Comparison of ENCODE assay signal across 8 mouse cellular contexts in the genomic region with DNA sequence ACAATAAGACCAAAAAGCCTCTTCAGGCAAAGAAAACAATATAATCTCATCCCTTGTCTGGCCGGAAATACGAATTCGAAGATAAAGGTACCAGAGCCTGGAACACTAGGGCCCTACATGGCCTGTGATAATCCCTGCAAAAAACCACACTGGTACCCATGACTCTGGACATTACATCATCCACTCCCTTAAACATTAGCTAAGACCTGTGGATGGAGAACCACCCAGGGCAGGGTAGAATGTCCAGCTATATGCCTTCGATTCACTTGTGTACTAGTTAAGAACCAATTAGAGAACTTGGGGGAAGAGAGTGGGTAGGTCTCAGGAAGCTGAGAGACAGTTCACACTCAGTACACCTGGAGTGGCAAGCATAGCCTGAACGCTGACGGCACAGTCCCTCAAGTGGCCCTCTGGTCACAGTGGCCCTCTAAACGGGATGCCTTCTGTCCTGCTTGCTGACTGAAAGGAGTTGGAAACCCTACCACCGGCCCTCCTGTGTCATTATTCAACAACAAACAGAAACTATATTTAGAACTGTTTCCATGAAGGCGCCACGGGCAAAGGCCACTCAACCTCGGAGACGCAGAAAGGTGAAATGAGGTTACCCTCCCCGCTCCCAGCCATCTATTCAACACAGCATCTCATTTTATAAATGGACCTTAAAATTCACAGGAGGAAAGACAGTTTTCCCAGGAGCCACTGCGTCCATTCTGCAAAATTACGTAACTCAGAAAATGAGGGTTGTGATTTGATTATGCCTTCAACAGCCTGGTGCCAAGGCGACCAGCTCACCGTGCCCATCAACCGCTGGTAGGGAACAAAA.
DNase-seq lines count a peak whose midpoint lies in the region; ATAC-seq and TF ChIP-seq lines count a peak whose summit lies in the region.

No protein-coding gene starts in this region.

- no peak overlapping the region for H3K4me2 ChIP-seq in forebrain, embryonic 11.5 days (ENCODE audit: low read depth, low read length, severe bottlenecking)

- no peaks in the 10 kb centered on the region for H3K9me3 ChIP-seq in forebrain, embryonic 11.5 days (ENCODE audit: control insufficient read depth, low read length)

- TF ChIP-seq POLR2A in testis, adult 2 months (IDR thresholded peaks at IDR 0.05; ENCODE audit: control insufficient read depth, low read depth, low read length), result no peak

- no peak overlapping the region for H3K9ac ChIP-seq in forebrain, embryonic 11.5 days (ENCODE audit: low read length)

- peak; percentile 48 for DNase-seq in cerebellum, adult 9-10 months
- no peak for DNase-seq in cerebellum, postnatal 4 days (ENCODE audit: low spot score in 2 of 2)
- no peak for DNase-seq in testis, postnatal 14 days (ENCODE audit: low spot score)
- peak; percentile 6 for DNase-seq in layer of hippocampus, adult 9-10 months (ENCODE audit: low spot score)
- DNase-seq in forebrain, embryonic 11.5 days (ENCODE audit: low spot score), result no peak
- DNase-seq in testis, postnatal 10 days (ENCODE audit: low spot score), result no peak

- no peaks in the 10 kb centered on the region for H3K27me3 ChIP-seq in testis, adult 2 months (ENCODE audit: control insufficient read depth, insufficient read depth, low read length)
- H3K27me3 ChIP-seq in forebrain, embryonic 11.5 days (ENCODE audit: control insufficient read depth, insufficient read depth, low read length), result no peaks in the 10 kb centered on the region

- TF ChIP-seq CTCF in testis, adult 2 months (IDR thresholded peaks at IDR 0.05; ENCODE audit: control insufficient read depth, insufficient read depth, insufficient replicate concordance, low read depth, low read length), result no peak

- 91% methylated on average over 18 of the region's 18 CpGs for WGBS in forebrain, embryonic 11.5 days

- peak overlapping the region; percentile 25 for H3K27ac ChIP-seq in testis, adult 2 months (ENCODE audit: control insufficient read depth, insufficient read depth, low read depth, low read length)
- H3K27ac ChIP-seq in forebrain, embryonic 11.5 days (ENCODE audit: low read depth, low read length), result no peak overlapping the region

- H3K4me1 ChIP-seq in testis, adult 2 months (ENCODE audit: control insufficient read depth, insufficient read depth, low read length), result no peaks in the 10 kb centered on the region
- peaks cover 3% of the 10 kb centered on the region; the same call in 1 of the 2 replicates for H3K4me1 ChIP-seq in forebrain, embryonic 11.5 days (replicated peaks; ENCODE audit: control insufficient read depth, insufficient read depth, low read length)

- no peaks in the 10 kb centered on the region for H3K36me3 ChIP-seq in testis, adult 2 months (ENCODE audit: control insufficient read depth, insufficient read depth, low read length)
- no peaks in the 10 kb centered on the region for H3K36me3 ChIP-seq in forebrain, embryonic 11.5 days (ENCODE audit: control insufficient read depth, insufficient read depth, low read length)

- no peak for ATAC-seq in megakaryocyte, adult 5-6 weeks (ENCODE audit: poor library complexity, severe bottlenecking)
- ATAC-seq in forebrain, embryonic 11.5 days (replicated peaks; ENCODE audit: low FRiP score), result no peak

- no peak overlapping the region for H3K4me3 ChIP-seq in testis, adult 2 months (ENCODE audit: control insufficient read depth, low read depth, low read length)
- H3K4me3 ChIP-seq in forebrain, embryonic 11.5 days (ENCODE audit: low read depth, low read length), result no peak overlapping the region

Comparison
In these comparisons a context has a peak if more than half of its experiments do, and no peak if none do; other contexts are left out.
1. DNase-seq: peak in cerebellum, adult 9-10 months (single experiment) and layer of hippocampus, adult 9-10 months (single experiment); none in cerebellum, postnatal 4 days (0 of 2), testis, postnatal 14 days (single experiment), forebrain, embryonic 11.5 days (single experiment) and testis, postnatal 10 days (single experiment).